Mouse (Mus musculus): ENCODE measurements around the gene Dnah3. TPM values are rescaled to one million over a fixed set of nuclear protein-coding genes. Genes with fewer than 3 reads are reported as not detected.
A peak's percentile ranks its signal among the peaks of the same experiment; 100 is the strongest.

Gene Dnah3
- polyA plus RNA-seq, 1 experiment from 2014 or later, result 0.06 TPM

- peak; percentile 31; the same call in 1 of the 2 replicates for ATAC-seq (replicated peaks)
- peak overlapping the region; percentile 81 for H3K4me2 ChIP-seq (replicated peaks)
Observed at GRCm38 (mm10) chr7:120103019-120103567, 8.0 kb upstream of the Dnah3 start.

GRCm38 (mm10) chr7:120102164-120102972 lies 7.3 kb upstream of the Dnah3 start, which contains the start of gene Tmem159:
Tmem159 (plus strand) TSS chr7:120102353.
- Histone ChIP-seq H3K27me3 (peaks cover 16% of the 10 kb centered on the region; the same call in 1 of the 2 replicates), H3K4me2 (replicated peaks) (peak within 1 kb of the TSS; percentile 81), H3K27ac (replicated peaks) (no peak within 1 kb of the TSS), H3K9ac (replicated peaks) (peak within 1 kb of the TSS; percentile 47), H3K36me3 (no peaks in the 10 kb centered on the region), H3K4me3 (peak within 1 kb of the TSS; percentile 47), H3K4me1 (peaks cover 25% of the 10 kb centered on the region), H3K9me3 (no peaks in the 10 kb centered on the region)
- peak; percentile 72 for ATAC-seq (replicated peaks)
- under 1% methylated on average over 42 of the region's 42 CpGs for WGBS

More at GRCm38 (mm10) chr7:120103019-120103567, 8.0 kb upstream of the Dnah3 start:
- WGBS, result 4% methylated on average over 25 of the region's 25 CpGs
- Histone ChIP-seq H3K4me1 (peaks cover 22% of the 10 kb centered on the region), H3K27me3 (peaks cover 16% of the 10 kb centered on the region; the same call in 1 of the 2 replicates), H3K36me3 (no peaks in the 10 kb centered on the region), H3K4me3 (peak overlapping the region; percentile 47), H3K9me3 (no peaks in the 10 kb centered on the region), H3K27ac (replicated peaks) (no peak overlapping the region), H3K9ac (replicated peaks) (peak overlapping the region; percentile 47; the same call in 1 of the 2 replicates)

GRCm38 (mm10) chr7:120098403-120098802 lies 3.3 kb upstream of the Dnah3 start:
- peaks cover 17% of the 10 kb centered on the region for H3K4me1 ChIP-seq
- H3K4me2 ChIP-seq (replicated peaks), result no peak overlapping the region
- no peak overlapping the region for H3K27ac ChIP-seq (replicated peaks)
- H3K4me3 ChIP-seq, result no peak overlapping the region
- WGBS, result 28% methylated on average over 9 of the region's 9 CpGs
- no peaks in the 10 kb centered on the region for H3K36me3 ChIP-seq
- no peaks in the 10 kb centered on the region for H3K9me3 ChIP-seq
- no peak overlapping the region for H3K9ac ChIP-seq (replicated peaks)
- no peak; the same call in 1 of the 2 replicates for ATAC-seq (replicated peaks)
- H3K27me3 ChIP-seq, result peaks cover 16% of the 10 kb centered on the region; the same call in 1 of the 2 replicates

GRCm38 (mm10) chr7:120097845-120098244 lies 2.8 kb upstream of the Dnah3 start:
- peak; percentile 70 for ATAC-seq (replicated peaks)
- H3K4me2 ChIP-seq (replicated peaks), result no peak overlapping the region
- H3K4me1 ChIP-seq, result peaks cover 12% of the 10 kb centered on the region
- no peak overlapping the region for H3K9ac ChIP-seq (replicated peaks)
- WGBS, result 8% methylated on average over 7 of the region's 7 CpGs
- H3K9me3 ChIP-seq, result no peaks in the 10 kb centered on the region
- no peaks in the 10 kb centered on the region for H3K36me3 ChIP-seq
- peaks cover 12% of the 10 kb centered on the region; the same call in 1 of the 2 replicates for H3K27me3 ChIP-seq
- no peak overlapping the region for H3K27ac ChIP-seq (replicated peaks)
- no peak overlapping the region for H3K4me3 ChIP-seq

GRCm38 (mm10) chr7:120094216-120094615 lies 864 bp downstream of the Dnah3 start:
- Histone ChIP-seq H3K4me1 (0 out of 2 replicates have a peak, but pooled peaks cover 2% of the 10 kb centered on the region), H3K4me2 (replicated peaks) (no peak overlapping the region), H3K27ac (replicated peaks) (no peak overlapping the region), H3K4me3 (no peak overlapping the region), H3K9ac (replicated peaks) (no peak overlapping the region), H3K36me3 (no peaks in the 10 kb centered on the region), H3K9me3 (no peaks in the 10 kb centered on the region), H3K27me3 (no peaks in the 10 kb centered on the region)
- 93% methylated on average over 3 of the region's 3 CpGs for WGBS
- no peak for ATAC-seq (replicated peaks)

GRCm38 (mm10) chr7:120093033-120093432 lies 2.0 kb downstream of the Dnah3 start:
- Histone ChIP-seq H3K36me3 (no peaks in the 10 kb centered on the region), H3K4me1 (0 out of 2 replicates have a peak, but pooled peaks cover 2% of the 10 kb centered on the region), H3K9me3 (no peaks in the 10 kb centered on the region), H3K27ac (replicated peaks) (no peak overlapping the region), H3K4me3 (no peak overlapping the region), H3K9ac (replicated peaks) (no peak overlapping the region), H3K4me2 (replicated peaks) (no peak overlapping the region), H3K27me3 (no peaks in the 10 kb centered on the region)
- 8% methylated on average over 5 of the region's 5 CpGs for WGBS
- ATAC-seq (replicated peaks), result no peak

GRCm38 (mm10) chr7:120080177-120080576 lies 14.9 kb downstream of the Dnah3 start:
- H3K4me1 ChIP-seq, result no peaks in the 10 kb centered on the region
- no peak for ATAC-seq (replicated peaks)
- H3K4me2 ChIP-seq (replicated peaks), result no peak overlapping the region
- 79% methylated on average over 3 of the region's 3 CpGs for WGBS
- H3K4me3 ChIP-seq, result no peak overlapping the region
- H3K27ac ChIP-seq (replicated peaks), result no peak overlapping the region
- no peaks in the 10 kb centered on the region for H3K27me3 ChIP-seq
- no peak overlapping the region for H3K9ac ChIP-seq (replicated peaks)
- no peaks in the 10 kb centered on the region for H3K9me3 ChIP-seq
- H3K36me3 ChIP-seq, result no peaks in the 10 kb centered on the region

GRCm38 (mm10) chr7:120069164-120069563 lies 25.9 kb downstream of the Dnah3 start:
- Histone ChIP-seq H3K27ac (replicated peaks) (no peak overlapping the region), H3K27me3 (no peaks in the 10 kb centered on the region), H3K4me2 (replicated peaks) (no peak overlapping the region), H3K36me3 (no peaks in the 10 kb centered on the region), H3K4me3 (no peak overlapping the region), H3K9ac (replicated peaks) (no peak overlapping the region), H3K4me1 (no peaks in the 10 kb centered on the region), H3K9me3 (no peaks in the 10 kb centered on the region)
- 13% methylated on average over 3 of the region's 3 CpGs for WGBS
- peak; percentile 35; the same call in 1 of the 2 replicates for ATAC-seq (replicated peaks)

GRCm38 (mm10) chr7:120068114-120068513 lies 27.0 kb downstream of the Dnah3 start:
- H3K4me3 ChIP-seq, result no peak overlapping the region
- no peak overlapping the region for H3K9ac ChIP-seq (replicated peaks)
- no peaks in the 10 kb centered on the region for H3K36me3 ChIP-seq
- no peaks in the 10 kb centered on the region for H3K4me1 ChIP-seq
- WGBS, result 83% methylated on average over 3 of the region's 3 CpGs
- H3K27ac ChIP-seq (replicated peaks), result no peak overlapping the region
- no peak for ATAC-seq (replicated peaks)
- H3K4me2 ChIP-seq (replicated peaks), result no peak overlapping the region
- H3K9me3 ChIP-seq, result no peaks in the 10 kb centered on the region
- no peaks in the 10 kb centered on the region for H3K27me3 ChIP-seq

GRCm38 (mm10) chr7:120064045-120064444 lies 31.0 kb downstream of the Dnah3 start:
- H3K4me1 ChIP-seq, result no peaks in the 10 kb centered on the region
- H3K9ac ChIP-seq (replicated peaks), result no peak overlapping the region
- 88% methylated on average over 1 of the region's 1 CpGs for WGBS
- H3K27me3 ChIP-seq, result no peaks in the 10 kb centered on the region
- no peak overlapping the region for H3K4me3 ChIP-seq
- H3K9me3 ChIP-seq, result no peaks in the 10 kb centered on the region
- no peaks in the 10 kb centered on the region for H3K36me3 ChIP-seq
- no peak overlapping the region for H3K4me2 ChIP-seq (replicated peaks)
- ATAC-seq (replicated peaks), result no peak
- H3K27ac ChIP-seq (replicated peaks), result no peak overlapping the region

GRCm38 (mm10) chr7:120055479-120055878 lies 39.6 kb downstream of the Dnah3 start:
- WGBS, result 90% methylated on average over 3 of the region's 3 CpGs
- Histone ChIP-seq H3K4me1 (no peaks in the 10 kb centered on the region), H3K9ac (replicated peaks) (no peak overlapping the region), H3K9me3 (no peaks in the 10 kb centered on the region), H3K27me3 (no peaks in the 10 kb centered on the region), H3K27ac (replicated peaks) (no peak overlapping the region), H3K4me3 (no peak overlapping the region), H3K36me3 (no peaks in the 10 kb centered on the region), H3K4me2 (replicated peaks) (no peak overlapping the region)
- no peak for ATAC-seq (replicated peaks)

- Histone ChIP-seq H3K4me1 (no peaks in the 10 kb centered on the region), H3K9me3 (no peaks in the 10 kb centered on the region), H3K9ac (replicated peaks) (no peak overlapping the region), H3K27ac (replicated peaks) (no peak overlapping the region), H3K4me2 (replicated peaks) (no peak overlapping the region), H3K27me3 (no peaks in the 10 kb centered on the region), H3K4me3 (no peak overlapping the region), H3K36me3 (no peaks in the 10 kb centered on the region)
- no peak for ATAC-seq (replicated peaks)
- 45% methylated on average over 2 of the region's 2 CpGs for WGBS
Observed at GRCm38 (mm10) chr7:120054016-120054415, 41.1 kb downstream of the Dnah3 start.

All from forebrain, embryonic 15.5 days (tissue).